Mouse (Mus musculus) 416B (cell line): ENCODE measurements at regions not wholly inside any gene's neighbourhood (a gene's known extent, or its start where the extent isn't known, plus 50 kb on each side); places are given as distances from the start of the nearest gene placed in this dataset.
A peak's percentile ranks its signal among the peaks of the same experiment; 100 is the strongest.

Experiments
- DNase-seq: peaks from one replicate; pipeline ENCODE4 v3.0.0; 2011; ENCODE audit warnings: low read depth

DNA sequence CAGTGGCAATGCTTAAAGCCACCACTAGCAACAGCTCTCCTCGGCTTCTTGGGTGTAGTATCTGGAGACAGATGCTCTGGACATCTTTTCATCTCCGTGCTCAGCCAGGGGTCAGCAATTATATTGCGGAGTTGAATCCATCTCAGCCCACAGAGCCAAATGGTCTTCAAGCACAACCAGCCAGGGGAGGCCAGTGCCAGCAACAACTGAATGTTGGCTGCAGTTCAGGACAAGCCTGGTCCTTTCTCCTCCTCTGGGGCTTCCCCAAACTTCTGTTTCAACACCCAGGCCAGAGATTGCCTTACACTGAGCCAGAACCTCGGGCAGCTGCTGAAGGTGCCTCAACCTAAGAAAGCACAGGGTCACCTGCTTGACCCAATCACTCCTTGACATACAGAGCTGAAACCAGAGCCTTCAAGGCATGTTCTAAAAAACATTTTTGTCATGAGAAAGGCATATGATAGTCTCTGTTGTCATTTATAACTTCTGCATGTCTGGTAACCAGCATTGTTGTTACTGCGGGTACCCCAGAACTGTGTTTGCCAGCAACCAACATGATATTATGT lies 169.9 kb upstream of the Lef1 start:
- no peak for DNase-seq

DNA sequence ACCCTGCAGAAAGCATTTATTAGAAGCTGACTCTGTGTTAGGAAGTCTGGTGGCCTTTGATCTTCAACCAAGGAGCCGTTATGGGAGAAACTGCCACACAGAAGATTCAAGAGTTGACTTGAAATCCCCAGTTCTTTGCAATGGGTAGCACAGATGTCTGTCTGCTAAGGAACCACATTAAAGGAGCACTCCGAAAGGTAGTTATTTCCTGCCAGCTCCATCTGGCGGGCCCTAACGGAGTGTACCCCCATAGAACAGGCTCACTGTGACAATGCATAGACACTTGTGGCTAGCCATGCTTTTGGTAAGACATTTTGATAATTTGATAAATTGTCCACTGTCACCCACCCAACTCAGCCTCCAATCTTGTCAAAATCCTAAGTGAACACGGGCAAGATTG lies 173.3 kb upstream of the Lef1 start:
- no peak for DNase-seq

GRCm38 (mm10) chr3:130936336-130936735 lies 173.9 kb upstream of the Lef1 start:
- DNase-seq, result no peak

GRCm38 (mm10) chr3:130935926-130936315 lies 174.3 kb upstream of the Lef1 start:
- no peak for DNase-seq

GRCm38 (mm10) chr3:130935302-130935925 lies 174.9 kb upstream of the Lef1 start:
- DNase-seq, result no peak

GRCm38 (mm10) chr3:130932723-130933122 lies 177.5 kb upstream of the Lef1 start:
- DNase-seq, result no peak

DNA sequence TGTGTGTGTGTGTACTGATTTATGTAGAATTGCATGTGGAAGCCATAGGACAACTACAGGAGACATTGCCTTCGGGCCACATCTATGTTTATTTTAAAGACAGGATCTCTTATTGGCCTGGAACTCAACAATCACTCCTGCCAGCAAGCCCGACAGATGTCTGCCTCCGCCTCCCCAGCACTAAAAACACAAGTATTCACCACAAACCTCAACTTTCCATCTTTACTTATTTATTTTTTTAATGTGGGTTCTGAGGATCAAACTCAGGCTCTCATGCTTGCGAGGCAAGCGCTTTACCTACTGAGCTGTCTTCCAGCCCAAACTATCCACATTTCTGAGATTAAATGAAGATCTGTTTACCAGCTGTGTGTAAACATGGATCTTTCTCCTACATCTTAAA lies 178.0 kb upstream of the Lef1 start:
- no peak for DNase-seq

GRCm38 (mm10) chr3:130925000-130925399 lies 185.3 kb upstream of the Lef1 start:
- no peak for DNase-seq

- no peak for DNase-seq
These were observed 186.7 kb upstream of the Lef1 start for GRCm38 (mm10) chr3:130923615-130923958.

DNA sequence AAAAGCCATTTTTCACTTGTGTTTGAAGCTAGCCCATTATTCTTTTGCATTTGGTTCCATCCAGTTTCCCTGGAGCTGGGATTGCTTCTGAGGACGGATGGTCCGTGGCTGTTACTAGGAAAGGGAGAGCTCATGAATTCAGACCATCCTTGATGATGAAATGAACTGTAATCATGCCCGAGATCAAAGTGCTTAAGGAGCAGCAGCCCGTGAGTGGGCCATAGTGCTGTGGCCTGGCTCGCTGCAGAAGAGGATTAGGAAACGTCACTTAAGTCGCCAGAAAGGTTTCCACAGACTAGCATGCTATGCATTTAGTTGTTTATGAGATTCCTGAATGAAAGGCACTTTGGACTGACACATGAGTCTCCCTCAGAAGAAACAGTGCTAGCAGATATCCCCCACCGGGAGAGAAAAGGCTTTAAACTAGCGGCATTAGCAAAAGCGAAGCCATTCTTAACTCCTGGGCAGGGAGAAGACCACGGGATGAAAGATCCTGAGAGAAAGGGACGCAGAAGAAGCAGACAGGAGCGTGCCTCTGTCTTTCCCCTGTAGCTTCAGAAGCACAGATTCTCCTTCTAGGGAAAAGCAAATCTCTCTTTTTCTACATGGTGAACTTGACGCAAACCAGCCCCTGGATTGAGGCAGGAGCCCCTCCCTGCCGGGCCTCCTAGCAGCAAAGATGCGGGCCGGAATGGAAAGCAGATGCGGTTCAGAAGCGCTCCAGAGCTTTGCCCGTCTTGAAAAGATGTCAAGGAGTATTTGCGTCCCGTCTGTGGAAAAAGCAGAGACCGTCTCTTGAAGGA lies 187.3 kb upstream of the Lef1 start:
- DNase-seq, result no peak

- no peak for DNase-seq
These were observed 188.5 kb upstream of the Lef1 start for GRCm38 (mm10) chr3:130921621-130922245.

- DNase-seq, result no peak
These were observed 183.6 kb upstream of the Rpl34 start for GRCm38 (mm10) chr3:130913812-130914211.

GRCm38 (mm10) chr3:130905101-130905500 lies 174.9 kb upstream of the Rpl34 start:
- no peak for DNase-seq

GRCm38 (mm10) chr3:130903329-130903728 lies 173.1 kb upstream of the Rpl34 start:
- no peak for DNase-seq

GRCm38 (mm10) chr3:130902376-130902775 lies 172.2 kb upstream of the Rpl34 start:
- no peak for DNase-seq

- DNase-seq, result no peak
These were observed 171.1 kb upstream of the Rpl34 start for GRCm38 (mm10) chr3:130901343-130901742.

- no peak for DNase-seq
These were observed 170.6 kb upstream of the Rpl34 start for GRCm38 (mm10) chr3:130900846-130901245.

DNA sequence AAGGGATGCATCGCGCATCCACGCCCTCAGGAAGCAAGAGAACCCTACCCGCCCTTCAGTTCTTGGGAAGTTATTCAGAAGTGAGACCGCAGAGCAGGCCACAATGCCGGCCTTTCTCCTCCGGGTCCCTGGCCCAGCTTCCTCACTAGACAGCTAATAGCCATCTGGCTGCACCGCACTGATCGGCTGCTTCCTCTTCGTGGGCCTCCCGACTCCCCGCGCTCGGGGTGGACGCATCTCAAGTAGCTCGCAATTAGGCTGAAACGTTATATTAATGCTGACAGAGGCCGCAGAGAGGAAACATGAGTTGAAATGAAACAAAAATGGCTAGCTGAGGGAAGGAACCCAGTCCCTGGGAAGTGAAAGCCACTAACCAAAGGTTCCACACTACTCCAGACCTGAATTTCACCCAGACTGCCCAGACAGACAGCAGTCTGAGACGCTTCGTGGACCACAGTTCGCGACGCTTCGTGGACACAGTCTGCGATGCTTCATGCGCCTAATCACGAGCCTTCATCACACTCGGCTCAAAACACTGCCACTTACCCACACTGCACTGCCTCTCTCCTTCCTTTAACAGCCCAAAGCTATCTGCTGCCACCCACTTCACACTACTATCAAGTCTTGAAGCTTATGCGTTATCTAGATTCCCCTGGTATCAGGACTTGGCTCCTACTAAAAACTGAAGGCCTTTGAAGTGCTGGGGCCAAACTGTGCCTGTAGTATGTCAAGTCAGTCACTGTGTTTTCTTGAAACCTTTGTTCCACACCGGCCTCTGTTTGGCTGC lies 170.0 kb upstream of the Rpl34 start:
- no peak for DNase-seq

DNA sequence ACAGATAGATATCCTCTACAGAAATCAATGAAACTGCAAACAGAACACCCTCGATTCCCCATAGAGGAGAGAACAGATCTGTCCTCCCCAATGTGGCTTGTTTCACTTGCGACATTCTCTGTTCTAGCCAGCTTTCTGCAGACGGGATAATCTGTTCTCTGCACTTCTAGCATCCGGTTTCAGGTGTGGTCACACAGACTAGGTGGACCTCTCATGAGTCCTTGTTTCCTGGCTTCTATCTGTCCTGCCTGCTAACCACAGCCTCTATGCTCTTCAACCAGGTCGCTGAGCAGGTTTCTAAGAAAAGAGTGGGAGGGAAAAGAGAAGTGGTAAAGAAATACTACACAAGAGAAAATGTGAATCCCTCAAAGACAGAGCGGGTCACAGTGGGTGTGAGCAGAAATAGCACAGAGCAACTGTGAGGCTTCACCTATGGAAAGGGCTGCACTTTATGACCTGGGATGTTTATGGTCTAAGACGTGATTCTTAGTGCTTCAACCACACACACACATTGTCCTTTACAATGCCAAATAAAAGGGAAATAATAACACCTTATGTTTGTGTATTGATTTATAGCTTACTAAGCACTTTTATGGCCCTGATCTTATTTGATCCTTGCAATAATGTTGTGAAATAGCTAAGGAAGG lies 164.1 kb upstream of the Rpl34 start:
- DNase-seq, result no peak

GRCm38 (mm10) chr3:130891310-130891709 lies 161.1 kb upstream of the Rpl34 start:
- peak; percentile 7 for DNase-seq

DNA sequence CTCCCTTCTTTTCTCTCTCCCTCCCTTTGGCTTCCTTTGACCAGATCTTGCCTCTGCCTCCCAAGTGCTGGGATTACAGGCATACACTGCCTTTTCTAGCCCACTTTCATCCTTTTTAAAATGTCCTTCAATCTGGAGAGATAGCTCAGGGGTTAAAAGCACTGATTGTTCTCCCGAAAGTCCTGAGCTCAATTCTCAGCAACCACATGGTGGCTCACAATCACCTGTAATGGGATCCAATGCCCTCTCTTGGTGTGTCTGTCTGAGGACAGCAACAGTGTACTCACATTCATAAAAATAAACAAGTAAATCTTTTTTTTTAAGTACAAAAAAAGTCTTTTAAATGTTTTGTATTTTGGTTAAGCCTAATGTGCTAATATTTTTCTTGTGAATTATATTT lies 158.4 kb upstream of the Rpl34 start:
- DNase-seq, result no peak
